Mouse (Mus musculus): ENCODE results near the gene 3110021N24Rik. TPM values are rescaled to one million over a fixed set of nuclear protein-coding genes. Genes with fewer than 3 reads are reported as not detected.
A peak's percentile ranks its signal among the peaks of the same experiment; 100 is the strongest.

The 3110021N24Rik gene
- polyA plus RNA-seq, 1 experiment from 2014 or later: 1.9 TPM

DNA sequence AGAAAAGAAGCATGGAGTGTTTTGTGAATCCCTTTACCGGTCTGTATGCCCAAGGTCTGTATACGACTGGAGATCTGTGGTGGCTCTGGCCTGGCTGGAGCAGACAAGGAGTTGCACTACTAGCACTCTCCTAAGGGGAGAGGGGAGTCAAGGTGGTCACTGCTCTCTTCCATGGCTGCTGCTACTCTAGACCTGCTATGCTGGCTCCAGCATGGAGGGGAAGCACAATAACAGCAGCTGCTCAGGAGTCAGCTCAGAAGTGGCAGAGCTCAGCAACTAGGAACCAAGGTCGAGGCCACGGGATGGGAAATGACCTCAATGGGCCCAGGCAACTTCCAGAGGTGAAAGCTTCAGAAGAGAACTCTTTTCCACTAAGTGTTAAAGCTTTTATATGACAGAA lies 91.7 kb downstream of the 3110021N24Rik start:
- WGBS: 70% methylated on average over 4 of the region's 4 CpGs
- Histone ChIP-seq H3K36me3 (replicated peaks) (peaks cover 3% of the 10 kb centered on the region), H3K27me3 (replicated peaks) (no peaks in the 10 kb centered on the region), H3K9me3 (no peaks in the 10 kb centered on the region), H3K4me1 (no peaks in the 10 kb centered on the region), H3K9ac (no peak overlapping the region), H3K4me2 (no peak overlapping the region), H3K4me3 (no peak overlapping the region), H3K27ac (no peak overlapping the region)
- 0 out of 2 replicates have a peak, but pooled peaks have one; percentile 27 for ATAC-seq (replicated peaks)

GRCm38 (mm10) chr4:108811550-108811949 lies 92.1 kb downstream of the 3110021N24Rik start:
- no peak overlapping the region for H3K4me2 ChIP-seq
- H3K4me1 ChIP-seq: no peaks in the 10 kb centered on the region
- no peak overlapping the region for H3K9ac ChIP-seq
- no peaks in the 10 kb centered on the region for H3K27me3 ChIP-seq (replicated peaks)
- H3K27ac ChIP-seq: no peak overlapping the region
- 0 out of 2 replicates have a peak, but pooled peaks have one; percentile 33 for ATAC-seq (replicated peaks)
- no peaks in the 10 kb centered on the region for H3K9me3 ChIP-seq
- WGBS: 46% methylated on average over 6 of the region's 6 CpGs
- peaks cover 3% of the 10 kb centered on the region for H3K36me3 ChIP-seq (replicated peaks)
- H3K4me3 ChIP-seq: no peak overlapping the region

- no peak overlapping the region for H3K4me3 ChIP-seq
- peaks cover 49% of the 10 kb centered on the region for H3K36me3 ChIP-seq (replicated peaks)
- no peak for ATAC-seq (replicated peaks)
- no peak overlapping the region for H3K9ac ChIP-seq
- H3K9me3 ChIP-seq: no peaks in the 10 kb centered on the region
- no peak overlapping the region for H3K4me2 ChIP-seq
- H3K27me3 ChIP-seq (replicated peaks): no peaks in the 10 kb centered on the region
- H3K27ac ChIP-seq: no peak overlapping the region
- peaks cover under 1% of the 10 kb centered on the region; the same call in 1 of the 2 replicates for H3K4me1 ChIP-seq
- WGBS: 93% methylated on average over 3 of the region's 3 CpGs
Measured at GRCm38 (mm10) chr4:108825677-108826076, 106.2 kb downstream of the 3110021N24Rik start.

DNA sequence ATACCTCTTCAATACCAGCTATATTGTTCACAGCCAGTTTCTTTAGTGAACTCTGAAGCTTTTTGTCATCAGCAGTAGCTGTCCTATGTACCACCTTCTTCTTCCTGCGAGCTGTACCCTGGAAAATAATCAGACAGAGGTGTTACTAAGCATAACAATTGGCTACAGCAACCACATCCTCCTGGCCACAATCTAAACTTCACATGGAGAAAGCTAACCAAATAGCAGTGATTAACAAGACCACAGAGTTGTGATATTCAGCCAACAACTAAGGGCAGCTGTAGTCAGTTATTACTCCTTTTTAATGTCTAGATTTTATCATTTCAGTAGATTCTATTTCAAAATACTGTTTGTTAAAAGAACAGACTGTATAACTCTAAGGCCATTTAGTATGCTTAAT lies 106.6 kb downstream of the 3110021N24Rik start:
- Histone ChIP-seq H3K4me2 (no peak overlapping the region), H3K9me3 (no peaks in the 10 kb centered on the region), H3K27me3 (replicated peaks) (no peaks in the 10 kb centered on the region), H3K4me3 (no peak overlapping the region), H3K9ac (no peak overlapping the region), H3K4me1 (peaks cover 5% of the 10 kb centered on the region), H3K36me3 (replicated peaks) (peaks cover 45% of the 10 kb centered on the region), H3K27ac (no peak overlapping the region)
- WGBS: 90% methylated on average over 1 of the region's 1 CpGs
- no peak for ATAC-seq (replicated peaks)

GRCm38 (mm10) chr4:108826643-108827042 lies 107.2 kb downstream of the 3110021N24Rik start:
- no peak overlapping the region for H3K27ac ChIP-seq
- no peaks in the 10 kb centered on the region for H3K27me3 ChIP-seq (replicated peaks)
- peaks cover 8% of the 10 kb centered on the region for H3K4me1 ChIP-seq
- no peak for ATAC-seq (replicated peaks)
- 91% methylated on average over 2 of the region's 2 CpGs for WGBS
- no peaks in the 10 kb centered on the region for H3K9me3 ChIP-seq
- H3K4me2 ChIP-seq: no peak overlapping the region
- H3K9ac ChIP-seq: no peak overlapping the region
- no peak overlapping the region for H3K4me3 ChIP-seq
- H3K36me3 ChIP-seq (replicated peaks): peaks cover 43% of the 10 kb centered on the region

- H3K27ac ChIP-seq: no peak overlapping the region
- WGBS: 89% methylated on average over 1 of the region's 1 CpGs
- H3K4me2 ChIP-seq: no peak overlapping the region
- H3K4me1 ChIP-seq: peaks cover 21% of the 10 kb centered on the region
- peaks cover 22% of the 10 kb centered on the region for H3K36me3 ChIP-seq (replicated peaks)
- ATAC-seq (replicated peaks): no peak
- no peak overlapping the region for H3K9ac ChIP-seq
- H3K9me3 ChIP-seq: no peaks in the 10 kb centered on the region
- no peak overlapping the region for H3K4me3 ChIP-seq
- H3K27me3 ChIP-seq (replicated peaks): no peaks in the 10 kb centered on the region
Measured at GRCm38 (mm10) chr4:108830698-108831097, 111.2 kb downstream of the 3110021N24Rik start.

Other genes with a start within 250 kb of the 3110021N24Rik start
- 77.2 and 78.1 TPM in 2 replicates for gene Prpf38a, start 140.3 kb upstream of the 3110021N24Rik start, polyA plus RNA-seq (2015; fragmentation: Nextera tagmentation; extraction: Ambion mirVana)
- 0.98 and 1.7 TPM in 2 replicates for gene Orc1, start 140.2 kb upstream of the 3110021N24Rik start, polyA plus RNA-seq (2015; fragmentation: Nextera tagmentation; extraction: Ambion mirVana)
- gene Cc2d1b, start 99.7 kb upstream of the 3110021N24Rik start, polyA plus RNA-seq (2015; fragmentation: Nextera tagmentation; extraction: Ambion mirVana): 19.7 and 24.4 TPM in 2 replicates
- gene Zfyve9, start 61.1 kb downstream of the 3110021N24Rik start, polyA plus RNA-seq (2015; fragmentation: Nextera tagmentation; extraction: Ambion mirVana): 6.4 TPM in 2 replicates
- 167 and 179 TPM in 2 replicates for gene Btf3l4, start 114.0 kb downstream of the 3110021N24Rik start, polyA plus RNA-seq (2015; fragmentation: Nextera tagmentation; extraction: Ambion mirVana)
- 63.8 and 67.4 TPM in 2 replicates for gene Txndc12, start 115.0 kb downstream of the 3110021N24Rik start, polyA plus RNA-seq (2015; fragmentation: Nextera tagmentation; extraction: Ambion mirVana)
- gene Kti12, start 128.1 kb downstream of the 3110021N24Rik start, polyA plus RNA-seq (2015; fragmentation: Nextera tagmentation; extraction: Ambion mirVana): 24.1 and 24.4 TPM in 2 replicates
- gene A730015C16Rik, start 129.0 kb downstream of the 3110021N24Rik start, polyA plus RNA-seq (2015; fragmentation: Nextera tagmentation; extraction: Ambion mirVana): 1.3 and 1.9 TPM in 2 replicates
- 141 and 148 TPM in 2 replicates for gene Rab3b, start 159.4 kb downstream of the 3110021N24Rik start, polyA plus RNA-seq (2015; fragmentation: Nextera tagmentation; extraction: Ambion mirVana)

Data from midbrain, embryonic 15.5 days (tissue).